Mouse (Mus musculus): ENCODE data around the gene Fgg. TPM values are rescaled to one million over a fixed set of nuclear protein-coding genes. Genes with fewer than 3 reads are reported as not detected.

Gene Fgg
- polyA plus RNA-seq (2021; fragmentation: Nextera tagmentation) = 0.18 and 0.46 TPM in 2 replicates
- long read RNA-seq, experiment 1 = 0 reads
- long read RNA-seq, experiment 2 = 0 reads

GRCm38 (mm10) chr3:83007557-83007956, at the start of gene Fgg:
Gene Fgg, plus strand, starts transcription at chr3:83007724.

GRCm38 (mm10) chr3:83025475-83026301, 18.2 kb downstream of the Fgg start, which contains the start of gene Fga:
Gene Fga, plus strand, starts transcription at chr3:83026076.

GRCm38 (mm10) chr3:83049680-83050079, 42.2 kb downstream of the Fgg start, which contains the start of gene Fgb:
Gene Fgb, minus strand, starts transcription at chr3:83049863.

GRCm38 (mm10) chr3:83055281-83056038, 47.9 kb downstream of the Fgg start, which contains the start of gene Plrg1:
Gene Plrg1, plus strand, starts transcription at chr3:83055522.

Other genes with a start within 250 kb of the Fgg start
- 0.78 and 1.1 TPM in 2 replicates for gene Rbm46, start 131.2 kb upstream of the Fgg start, polyA plus RNA-seq (2021; fragmentation: Nextera tagmentation)
- gene Lrat, start 103.8 kb upstream of the Fgg start, polyA plus RNA-seq (2021; fragmentation: Nextera tagmentation) = 0.03 and 0.04 TPM in 2 replicates
- not detected in 2 replicates for gene Fga, start 18.4 kb downstream of the Fgg start, polyA plus RNA-seq (2021; fragmentation: Nextera tagmentation)
- not detected in 2 replicates for gene Fgb, start 42.1 kb downstream of the Fgg start, polyA plus RNA-seq (2021; fragmentation: Nextera tagmentation)
- 50.5 and 51.1 TPM in 2 replicates for gene Plrg1, start 47.8 kb downstream of the Fgg start, polyA plus RNA-seq (2021; fragmentation: Nextera tagmentation)
- gene Dchs2, start 120.2 kb downstream of the Fgg start, polyA plus RNA-seq (2021; fragmentation: Nextera tagmentation) = 0.31 and 0.38 TPM in 2 replicates

Data from layer of hippocampus, adult 6 months (tissue).